Mouse (Mus musculus) embryonic fibroblast, embryonic 13.5 days (primary cell): ENCODE results near the gene Gse1.

Experiments
- CTCF ChIP-seq: IDR thresholded peaks from 2 replicates; pipeline ENCODE4 v1.5.1; 2011; ENCODE audit warnings: mild to moderate bottlenecking, control low read depth, low read length, moderate library complexity, borderline replicate concordance; ENCODE audit not compliant: insufficient read depth
- POLR2A ChIP-seq: IDR thresholded peaks from 2 replicates; pipeline ENCODE4 v1.6.1; 2011; ENCODE audit warnings: low read depth, mild to moderate bottlenecking, control low read depth, low read length, moderate library complexity

- TF ChIP-seq CTCF, result no peak
- no peak for TF ChIP-seq POLR2A
Observed at GRCm38 (mm10) chr8:120531775-120532516, 303.7 kb downstream of the Gse1 start.
